Mouse (Mus musculus) stomach, postnatal 0 days (tissue): Measurements from ENCODE around the gene Sult2b1. TPM values are rescaled to one million over a fixed set of nuclear protein-coding genes. Genes with fewer than 3 reads are reported as not detected.

ENCODE experiments used
- ATAC-seq: fragments of 200-750 bp; cut with Nextera tagmentation; 2 replicates; pipeline ENCODE4 v1.8.0; 2017; ENCODE audit not compliant: low FRiP score, low TSS enrichment
- DNase-seq: peaks from one replicate; pipeline ENCODE4 v3.0.0-alpha.2; 2016; ENCODE audit warnings: low spot score
- H3K27ac ChIP-seq: fragments of 300-500 bp; sonication (generic); replicated peaks from 2 replicates; pipeline ENCODE4 v1.5.1; 2014; ENCODE audit warnings: mild to moderate bottlenecking, control low read depth
- H3K27me3 ChIP-seq: fragments of 300-500 bp; sonication (generic); 2 replicates; pipeline ENCODE4 v1.6.1; 2014; ENCODE audit warnings: low read length; ENCODE audit not compliant: control insufficient read depth, insufficient read depth
- H3K36me3 ChIP-seq: fragments of 300-500 bp; sonication (generic); 2 replicates; pipeline ENCODE4 v1.6.1; 2014; ENCODE audit warnings: low read length, mixed read lengths; ENCODE audit not compliant: control insufficient read depth, insufficient read depth
- H3K4me1 ChIP-seq: fragments of 300-500 bp; sonication (generic); replicated peaks from 2 replicates; pipeline ENCODE4 v1.6.1; 2014; ENCODE audit warnings: antibody characterized with exemption; ENCODE audit not compliant: control insufficient read depth, insufficient read depth
- H3K4me2 ChIP-seq: fragments of 300-500 bp; sonication (generic); replicated peaks from 2 replicates; pipeline ENCODE4 v1.6.1; 2014; ENCODE audit warnings: low read depth, mild to moderate bottlenecking, control low read depth, moderate library complexity
- H3K4me3 ChIP-seq: fragments of 300-500 bp; sonication (generic); 2 replicates; pipeline ENCODE4 v1.5.1; 2014; ENCODE audit warnings: low read depth, low read length, control low read depth
- H3K9ac ChIP-seq: fragments of 300-500 bp; sonication (generic); 2 replicates; pipeline ENCODE4 v1.6.1; 2014; ENCODE audit warnings: mild to moderate bottlenecking, low read length, control low read depth, mixed read lengths
- H3K9me3 ChIP-seq: fragments of 300-500 bp; sonication (generic); 2 replicates; pipeline ENCODE4 v1.6.1; 2016; ENCODE audit warnings: low read length; ENCODE audit not compliant: control insufficient read depth
- CTCF ChIP-seq: IDR thresholded peaks from 2 replicates; pipeline ENCODE4 v1.5.1; 2016; ENCODE audit warnings: antibody characterized with exemption, low read depth, mild to moderate bottlenecking, moderate library complexity
- EP300 ChIP-seq: optimal IDR thresholded peaks from 2 replicates; pipeline ENCODE3; 2016; ENCODE audit warnings: antibody characterized with exemption
- WGBS: fragments of 180-500 bp; shearing (Covaris S2); extraction: QIAGEN DNeasy Blood & Tissue Kit; methylation state at CpG from one replicate; pipeline ENCODE4 v1.1.7; 2014; 5-methylcytosine and 5-hydroxymethylcytosine counted together
- polyA plus RNA-seq: library from polyadenylated mRNA; unstranded; fragments of >200 nt; fragmentation: Nextera tagmentation; extraction: Ambion mirVana; gene quantifications from 2 replicates; pipeline ENCODE4 v1.2.1, GENCODE M21; 2015

Sult2b1 gene
- polyA plus RNA-seq, 1 experiment from 2014 or later: 87.1 TPM

GRCm38 (mm10) chr7:45692364-45692763 lies 92.1 kb downstream of the Sult2b1 start:
- Histone ChIP-seq H3K4me2 (no peak overlapping the region), H3K27me3 (no peaks in the 10 kb centered on the region), H3K9ac (no peak overlapping the region), H3K4me3 (no peak overlapping the region), H3K27ac (no peak overlapping the region), H3K4me1 (no peaks in the 10 kb centered on the region), H3K36me3 (no peaks in the 10 kb centered on the region), H3K9me3 (no peaks in the 10 kb centered on the region)
- no peak for ATAC-seq
- DNase-seq: no peak
- TF ChIP-seq EP300: no peak
- TF ChIP-seq CTCF: no peak
- 76% methylated on average over 2 of the region's 2 CpGs for WGBS

GRCm38 (mm10) chr7:45689800-45690199 lies 94.7 kb downstream of the Sult2b1 start:
- Histone ChIP-seq H3K27me3 (no peaks in the 10 kb centered on the region), H3K4me2 (no peak overlapping the region), H3K36me3 (no peaks in the 10 kb centered on the region), H3K4me1 (peaks cover 7% of the 10 kb centered on the region; the same call in 1 of the 2 replicates), H3K27ac (no peak overlapping the region), H3K9ac (no peak overlapping the region), H3K4me3 (no peak overlapping the region), H3K9me3 (no peaks in the 10 kb centered on the region)
- TF ChIP-seq CTCF: no peak
- no peak for TF ChIP-seq EP300
- no peak for ATAC-seq
- 66% methylated on average over 11 of the region's 11 CpGs for WGBS
- no peak for DNase-seq

DNA sequence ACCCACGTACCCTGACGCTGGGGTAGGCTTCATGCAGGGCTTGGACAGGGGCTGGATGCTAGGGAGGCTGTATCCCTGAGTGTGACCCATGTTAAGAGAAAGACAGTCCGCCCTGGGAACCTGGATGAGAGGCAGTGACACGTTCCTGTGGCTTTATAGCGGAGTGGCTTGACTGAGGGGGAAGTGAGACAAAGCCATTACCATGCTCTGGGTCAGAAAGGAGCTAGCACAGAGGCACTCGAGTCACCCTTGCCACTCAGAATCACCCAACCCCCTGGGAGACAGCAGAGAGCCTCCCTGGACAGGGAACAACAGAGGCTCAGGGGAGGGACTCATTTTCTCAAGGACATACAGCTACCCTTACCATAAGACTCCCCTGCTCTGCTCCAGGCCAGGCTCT lies 95.4 kb downstream of the Sult2b1 start:
- ATAC-seq (no peak), DNase-seq (no peak)
- no peak for TF ChIP-seq EP300
- TF ChIP-seq CTCF: no peak
- no peaks in the 10 kb centered on the region for H3K36me3 ChIP-seq
- H3K4me3 ChIP-seq: no peak overlapping the region
- 65% methylated on average over 6 of the region's 6 CpGs for WGBS
- H3K4me1 ChIP-seq: peaks cover 7% of the 10 kb centered on the region; the same call in 1 of the 2 replicates
- no peak overlapping the region for H3K4me2 ChIP-seq
- H3K9me3 ChIP-seq: no peaks in the 10 kb centered on the region
- H3K27ac ChIP-seq: no peak overlapping the region
- H3K27me3 ChIP-seq: no peaks in the 10 kb centered on the region
- no peak overlapping the region for H3K9ac ChIP-seq

DNA sequence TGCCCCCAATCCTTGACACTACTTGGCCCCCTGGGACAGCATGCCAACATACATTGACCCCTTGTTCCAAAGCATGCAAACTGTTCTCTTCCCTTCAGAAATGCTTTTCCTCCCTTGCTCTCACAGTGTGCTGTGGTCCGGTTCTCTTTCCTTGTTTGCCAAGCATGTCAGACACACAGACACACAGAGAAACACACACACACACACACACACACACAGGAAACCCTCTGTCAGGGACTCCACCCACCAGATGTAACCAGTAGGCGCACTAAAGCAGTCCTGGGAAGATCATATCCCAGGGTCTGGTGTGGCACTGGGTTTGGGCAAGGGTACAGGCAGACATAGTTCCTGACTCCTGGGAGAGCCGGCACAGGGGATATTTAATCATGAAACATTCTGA lies 97.6 kb downstream of the Sult2b1 start:
- Histone ChIP-seq H3K36me3 (no peaks in the 10 kb centered on the region), H3K4me2 (no peak overlapping the region), H3K27me3 (no peaks in the 10 kb centered on the region), H3K27ac (no peak overlapping the region), H3K4me3 (no peak overlapping the region), H3K9ac (no peak overlapping the region), H3K9me3 (no peaks in the 10 kb centered on the region), H3K4me1 (peaks cover 7% of the 10 kb centered on the region; the same call in 1 of the 2 replicates)
- ATAC-seq (no peak), DNase-seq (no peak)
- WGBS: 53% methylated on average over 3 of the region's 3 CpGs
- TF ChIP-seq CTCF (no peak), EP300 (no peak)

GRCm38 (mm10) chr7:45685811-45686210 lies 98.7 kb downstream of the Sult2b1 start:
- 0 out of 2 replicates have a peak overlapping the region, but pooled peaks have one; percentile 8 for H3K9ac ChIP-seq
- no peak for DNase-seq

GRCm38 (mm10) chr7:45683396-45684050 lies 100.9 kb downstream of the Sult2b1 start, which contains the start of gene Ntn5:
Ntn5 (plus strand) TSS chr7:45684022.
- peaks cover 7% of the 10 kb centered on the region; the same call in 1 of the 2 replicates for H3K4me1 ChIP-seq
- H3K36me3 ChIP-seq: no peaks in the 10 kb centered on the region
- TF ChIP-seq CTCF: no peak
- TF ChIP-seq EP300: no peak
- H3K9ac ChIP-seq: peak within 1 kb of the TSS; percentile 1; the same call in 1 of the 2 replicates
- no peaks in the 10 kb centered on the region for H3K9me3 ChIP-seq
- no peak within 1 kb of the TSS for H3K4me3 ChIP-seq
- no peak for DNase-seq
- H3K27ac ChIP-seq: no peak within 1 kb of the TSS
- H3K4me2 ChIP-seq: no peak within 1 kb of the TSS
- no peak for ATAC-seq
- 81% methylated on average over 7 of the region's 7 CpGs for WGBS
- no peaks in the 10 kb centered on the region for H3K27me3 ChIP-seq

More at GRCm38 (mm10) chr7:45685811-45686210, 98.7 kb downstream of the Sult2b1 start:
- Histone ChIP-seq H3K27me3 (no peaks in the 10 kb centered on the region), H3K4me2 (no peak overlapping the region), H3K4me3 (no peak overlapping the region), H3K4me1 (peaks cover 7% of the 10 kb centered on the region; the same call in 1 of the 2 replicates), H3K36me3 (no peaks in the 10 kb centered on the region), H3K27ac (no peak overlapping the region), H3K9me3 (no peaks in the 10 kb centered on the region)
- 36% methylated on average over 10 of the region's 10 CpGs for WGBS
- ATAC-seq: no peak
- TF ChIP-seq CTCF (no peak), EP300 (no peak)
